Mouse (Mus musculus) MEL (cell line): ENCODE measurements around the gene Gna11. TPM values are rescaled to one million over a fixed set of nuclear protein-coding genes. Genes with fewer than 3 reads are reported as not detected.

Experiments used
- DNase-seq: peaks from one replicate; pipeline ENCODE4 v3.0.0; 2011; ENCODE audit warnings: low read depth, low spot score
- H3K27ac ChIP-seq: 2 replicates; pipeline ENCODE4 v1.5.1; 2012; ENCODE audit warnings: low read depth, mild to moderate bottlenecking, control low read depth, low read length, moderate library complexity; ENCODE audit not compliant: control insufficient read depth
- H3K27me3 ChIP-seq, 2 experiments: fragments of 150-350 bp in 1 of 2; sonication (generic) in 1 of 2; 2 replicates each; pipeline ENCODE4 v1.6.1; 2012; ENCODE audit warnings: low read length in 2 of 2, mild to moderate bottlenecking in 2 of 2, improper control_type of control experiment in 1 of 2, moderate library complexity in 1 of 2; ENCODE audit not compliant: insufficient read depth in 2 of 2, control insufficient read depth in 1 of 2
- H3K36me3 ChIP-seq, 2 experiments: 2 replicates each; pipeline ENCODE4 v1.6.1; 2012 to 2014; ENCODE audit warnings: low read length in 2 of 2, improper control_type of control experiment in 1 of 2, inconsistent platforms in 1 of 2, mild to moderate bottlenecking in 1 of 2; ENCODE audit not compliant: insufficient read depth in 2 of 2, control insufficient read depth in 1 of 2
- H3K4me1 ChIP-seq, 2 experiments: fragments of 150-350 bp in 1 of 2; sonication (generic) in 1 of 2; 2 replicates each; pipeline ENCODE4 v1.6.1; 2012; ENCODE audit warnings: low read length in 2 of 2, improper control_type of control experiment in 1 of 2, mild to moderate bottlenecking in 1 of 2; ENCODE audit not compliant: insufficient read depth in 2 of 2, control insufficient read depth in 1 of 2
- H3K4me3 ChIP-seq, 2 experiments: fragments of 150-350 bp in 1 of 2; sonication (generic) in 1 of 2; 2 replicates each; pipeline ENCODE4 v1.5.1; 2012; ENCODE audit warnings: low read depth in 2 of 2, low read length in 2 of 2, mild to moderate bottlenecking in 2 of 2, moderate library complexity in 2 of 2, control low read depth in 1 of 2, improper control_type of control experiment in 1 of 2; ENCODE audit not compliant: control insufficient read depth in 1 of 2, insufficient read depth in 1 of 2
- H3K79me2 ChIP-seq: 2 replicates; pipeline ENCODE4 v1.6.1; 2012; ENCODE audit warnings: mild to moderate bottlenecking, low read length, moderate library complexity; ENCODE audit not compliant: control insufficient read depth, poor library complexity, insufficient read depth
- H3K9ac ChIP-seq: 2 replicates; pipeline ENCODE4 v1.6.1; 2012; ENCODE audit warnings: low read depth, mild to moderate bottlenecking, control low read depth, low read length, moderate library complexity; ENCODE audit not compliant: control insufficient read depth, poor library complexity, severe bottlenecking
- H3K9me3 ChIP-seq: fragments of 150-350 bp; sonication (generic); replicated peaks from 2 replicates; pipeline ENCODE4 v1.6.1; 2012; ENCODE audit warnings: mild to moderate bottlenecking, low read length, improper control_type of control experiment, moderate library complexity; ENCODE audit not compliant: insufficient read depth
- CTCF ChIP-seq, 3 experiments: IDR thresholded peaks in 2 of 3; conservative IDR thresholded peaks in 1 of 3; 2 replicates each; pipeline ENCODE4 v1.5.1; 2011 to 2012; ENCODE audit warnings: low read length in 3 of 3, low read depth in 2 of 3, mild to moderate bottlenecking in 2 of 3, improper control_type of control experiment in 1 of 3, inconsistent platforms in 1 of 3, mixed read lengths in 1 of 3, moderate library complexity in 1 of 3; ENCODE audit not compliant: control insufficient read depth in 1 of 3, insufficient read depth in 1 of 3, poor library complexity in 1 of 3, severe bottlenecking in 1 of 3
- ELF1 ChIP-seq: IDR thresholded peaks from 2 replicates; pipeline ENCODE4 v1.6.1; 2014; ENCODE audit warnings: low read depth, mild to moderate bottlenecking, inconsistent platforms, low read length, improper control_type of control experiment, moderate library complexity
- ETS1 ChIP-seq: IDR thresholded peaks from 2 replicates; pipeline ENCODE4 v1.6.1; 2012; ENCODE audit warnings: low read depth, mild to moderate bottlenecking, inconsistent platforms, low read length, improper control_type of control experiment, moderate library complexity
- JUND ChIP-seq: IDR thresholded peaks from 2 replicates; pipeline ENCODE4 v1.6.1; 2011; ENCODE audit warnings: low read depth, mild to moderate bottlenecking, improper control_type of control experiment, low read length
- KAT2A ChIP-seq: conservative IDR thresholded peaks from 2 replicates; pipeline ENCODE4 v1.6.1; 2012; ENCODE audit warnings: low read depth, low read length, improper control_type of control experiment, inconsistent platforms
- MAFK ChIP-seq: IDR thresholded peaks from 2 replicates; pipeline ENCODE4 v1.6.1; 2011; ENCODE audit warnings: low read depth, mild to moderate bottlenecking, low read length, improper control_type of control experiment, borderline replicate concordance
- MAX ChIP-seq: IDR thresholded peaks from 2 replicates; pipeline ENCODE4 v1.6.1; 2011; ENCODE audit warnings: low read length, improper control_type of control experiment
- MAZ ChIP-seq: IDR thresholded peaks from 2 replicates; pipeline ENCODE4 v1.6.1; 2012; ENCODE audit warnings: low read depth, mild to moderate bottlenecking, inconsistent platforms, low read length, improper control_type of control experiment
- MEF2A ChIP-seq: IDR thresholded peaks from 2 replicates; pipeline ENCODE4 v1.6.1; 2014; ENCODE audit warnings: low read depth, mild to moderate bottlenecking, inconsistent platforms, low read length, improper control_type of control experiment; ENCODE audit not compliant: poor library complexity, insufficient replicate concordance, severe bottlenecking; ENCODE audit errors: extremely low read depth
- MXI1 ChIP-seq: IDR thresholded peaks from 2 replicates; pipeline ENCODE4 v1.6.1; 2011; ENCODE audit warnings: mild to moderate bottlenecking, low read depth, low read length, improper control_type of control experiment
- MYC ChIP-seq: IDR thresholded peaks from 2 replicates; pipeline ENCODE4 v1.6.1; 2011; ENCODE audit warnings: low read depth, mild to moderate bottlenecking, low read length, improper control_type of control experiment, moderate library complexity
- NRF1 ChIP-seq: IDR thresholded peaks from 2 replicates; pipeline ENCODE4 v1.6.1; 2014; ENCODE audit warnings: low read depth, mild to moderate bottlenecking, inconsistent platforms, low read length, improper control_type of control experiment, moderate library complexity; ENCODE audit not compliant: poor library complexity, insufficient read depth, severe bottlenecking
- POLR2AphosphoS5 ChIP-seq: IDR thresholded peaks from 2 replicates; pipeline ENCODE4 v1.6.1; 2012; ENCODE audit warnings: low read depth, borderline replicate concordance, mild to moderate bottlenecking, inconsistent platforms, low read length, moderate library complexity, mixed read lengths
- SIN3A ChIP-seq: IDR thresholded peaks from 2 replicates; pipeline ENCODE4 v1.6.1; 2012; ENCODE audit warnings: low read length, improper control_type of control experiment, inconsistent platforms
- TAL1 ChIP-seq: IDR thresholded peaks from 2 replicates; pipeline ENCODE4 v1.6.1; 2012; ENCODE audit warnings: mild to moderate bottlenecking, inconsistent platforms, low read length, moderate library complexity, mixed read lengths
- TBP ChIP-seq: IDR thresholded peaks from 2 replicates; pipeline ENCODE4 v1.8.0; 2011; ENCODE audit warnings: low read depth, low read length, improper control_type of control experiment
- USF1 ChIP-seq: IDR thresholded peaks from 2 replicates; pipeline ENCODE4 v1.6.1; 2014; ENCODE audit warnings: low read depth, mild to moderate bottlenecking, inconsistent platforms, low read length, improper control_type of control experiment, moderate library complexity
- USF2 ChIP-seq, 2 experiments: IDR thresholded peaks; 2 replicates each; pipeline ENCODE4 v1.6.1; 2011 to 2012; ENCODE audit warnings: improper control_type of control experiment in 2 of 2, low read length in 2 of 2, borderline replicate concordance in 1 of 2, inconsistent platforms in 1 of 2, low read depth in 1 of 2, mild to moderate bottlenecking in 1 of 2; ENCODE audit not compliant: insufficient read depth in 1 of 2
- ZKSCAN1 ChIP-seq: IDR thresholded peaks from 2 replicates; pipeline ENCODE4 v1.6.1; 2012; ENCODE audit warnings: low read depth, mild to moderate bottlenecking, inconsistent platforms, low read length, improper control_type of control experiment, moderate library complexity
- polyA plus RNA-seq, 2 experiments: library from polyadenylated mRNA; stranded (reverse) in 1 of 2; unstranded in 1 of 2; fragments of >175 nt in 1 of 2; fragments of >200 nt in 1 of 2; gene quantifications; 2 replicates each; pipeline versions ENCODE4 v1.2.1 to v1.2.4; 2012; ENCODE audit warnings: low replicate concordance in 2 of 2, low read depth in 1 of 2; ENCODE audit not compliant: insufficient read length in 2 of 2, insufficient read depth in 1 of 2, missing spikeins in 1 of 2
- total RNA-seq: library from RNA; depleted of rRNA; stranded (reverse); fragments of 300-350 nt; gene quantifications from 2 replicates; pipeline ENCODE4 v1.2.3, GENCODE M21; 2012

The Gna11 gene
- total and polyA plus RNA-seq, 3 experiments = 14.1 to 18.4 TPM; not detected in 1

DNA sequence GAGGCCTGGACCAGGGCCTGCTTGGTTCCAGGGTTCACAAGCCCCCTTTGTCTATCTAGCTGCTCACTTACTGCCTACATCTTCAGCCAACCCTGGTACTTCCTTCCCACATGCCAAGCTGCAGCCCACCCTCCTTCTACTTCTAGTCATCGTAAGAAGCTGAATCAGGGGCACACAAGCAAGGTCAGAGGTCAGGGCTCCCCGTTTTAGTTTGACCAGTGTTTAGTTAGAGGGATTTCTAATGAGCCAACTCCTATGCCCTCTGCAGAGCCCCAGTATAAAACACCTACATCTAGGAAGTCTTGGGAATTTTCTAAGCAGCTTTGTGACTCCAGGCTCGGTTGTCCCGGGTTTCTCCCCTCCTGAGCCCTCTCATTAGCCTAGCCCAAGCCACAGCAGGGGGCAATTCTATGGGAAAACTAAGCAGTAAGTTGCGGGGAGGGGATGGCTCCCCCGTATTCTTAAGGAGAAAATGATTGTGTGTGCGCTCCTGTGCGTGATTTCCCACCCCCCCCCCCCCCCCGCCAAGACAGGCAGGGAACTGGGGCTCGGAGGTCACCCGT is 25.3 kb upstream of the Gna11 start:
- Histone ChIP-seq H3K27ac (no peak overlapping the region), H3K27me3 (no peaks in the 10 kb centered on the region), H3K4me3 (peak overlapping the region; percentile 69 to 79; a peak in 3 of 4 replicates), H3K4me1 (peaks cover 3 to 26% of the 10 kb centered on the region in 2 experiments; a peak in 3 of 4 replicates), H3K36me3 (peaks cover 0 to 12% of the 10 kb centered on the region in 2 experiments; a peak in 2 of 4 replicates), H3K79me2 (no peaks in the 10 kb centered on the region; the same call in 1 of the 2 replicates), H3K9ac (peak overlapping the region; percentile 88), H3K9me3 (no peaks in the 10 kb centered on the region)
- no peak for TF ChIP-seq CTCF (IDR thresholded peaks at IDR 0.05 in 2 of 3, conservative IDR thresholded peaks at IDR 0.05 in 1 of 3; ENCODE audit: control insufficient read depth in 1 of 3, insufficient read depth in 1 of 3, low read depth in 2 of 3, low read length in 3 of 3, poor library complexity in 1 of 3, severe bottlenecking in 1 of 3)
- no peak for TF ChIP-seq USF2 (IDR thresholded peaks at IDR 0.05; ENCODE audit: borderline replicate concordance in 1 of 2, insufficient read depth in 1 of 2, low read depth in 1 of 2, low read length in 2 of 2)
- no peak for TF ChIP-seq TAL1
- no peak for TF ChIP-seq MAX
- TF ChIP-seq NRF1 = no peak
- DNase-seq = no peak

DNA sequence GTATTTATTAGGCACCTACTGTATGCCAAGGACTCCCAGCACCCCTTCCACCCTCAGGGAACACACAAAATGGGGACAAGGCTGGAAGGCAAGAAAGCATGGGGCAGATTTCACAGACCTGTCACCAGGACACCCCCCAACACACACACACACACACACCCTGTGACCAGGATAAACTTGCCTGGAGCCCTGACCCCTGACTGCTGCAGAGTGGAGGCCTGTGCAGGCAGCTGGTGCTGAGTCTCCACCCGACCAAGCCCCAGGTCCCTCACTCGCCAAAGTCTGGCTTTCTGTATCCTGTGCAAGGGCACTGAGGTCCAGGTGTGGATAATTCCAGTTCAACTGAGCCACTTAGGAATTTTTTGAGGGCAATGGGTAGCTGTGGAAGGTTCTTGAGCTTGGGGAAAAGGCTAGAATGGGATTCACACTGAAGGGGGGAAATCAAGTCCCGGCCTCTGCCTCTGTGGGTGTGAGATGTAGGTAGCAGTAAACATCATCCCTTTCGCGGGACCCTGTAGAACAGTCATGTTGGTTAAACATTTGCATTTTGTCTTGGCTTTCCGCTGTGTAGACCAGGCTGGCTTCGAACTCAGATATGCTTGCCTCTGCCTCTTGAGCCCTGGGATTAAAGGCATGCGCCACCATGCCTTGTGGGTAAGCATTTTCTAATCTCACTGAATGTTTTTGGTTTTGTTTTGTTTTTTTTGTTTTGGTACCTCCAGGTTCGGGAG is 24.7 kb upstream of the Gna11 start:
- Histone ChIP-seq H3K4me3 (no peak overlapping the region), H3K36me3 (peaks cover 0 to 10% of the 10 kb centered on the region in 2 experiments; a peak in 2 of 4 replicates), H3K9ac (no peak overlapping the region), H3K4me1 (peaks cover 3 to 22% of the 10 kb centered on the region in 2 experiments; a peak in 3 of 4 replicates), H3K27ac (no peak overlapping the region), H3K79me2 (no peaks in the 10 kb centered on the region; the same call in 1 of the 2 replicates)
- DNase-seq = no peak
- no peak for TF ChIP-seq MAZ
- TF ChIP-seq MYC = no peak
- TF ChIP-seq, all 39 proteins: peak for 0
- Histone ChIP-seq H3K9me3 (no peaks in the 10 kb centered on the region), H3K27me3 (no peaks in the 10 kb centered on the region)

DNA sequence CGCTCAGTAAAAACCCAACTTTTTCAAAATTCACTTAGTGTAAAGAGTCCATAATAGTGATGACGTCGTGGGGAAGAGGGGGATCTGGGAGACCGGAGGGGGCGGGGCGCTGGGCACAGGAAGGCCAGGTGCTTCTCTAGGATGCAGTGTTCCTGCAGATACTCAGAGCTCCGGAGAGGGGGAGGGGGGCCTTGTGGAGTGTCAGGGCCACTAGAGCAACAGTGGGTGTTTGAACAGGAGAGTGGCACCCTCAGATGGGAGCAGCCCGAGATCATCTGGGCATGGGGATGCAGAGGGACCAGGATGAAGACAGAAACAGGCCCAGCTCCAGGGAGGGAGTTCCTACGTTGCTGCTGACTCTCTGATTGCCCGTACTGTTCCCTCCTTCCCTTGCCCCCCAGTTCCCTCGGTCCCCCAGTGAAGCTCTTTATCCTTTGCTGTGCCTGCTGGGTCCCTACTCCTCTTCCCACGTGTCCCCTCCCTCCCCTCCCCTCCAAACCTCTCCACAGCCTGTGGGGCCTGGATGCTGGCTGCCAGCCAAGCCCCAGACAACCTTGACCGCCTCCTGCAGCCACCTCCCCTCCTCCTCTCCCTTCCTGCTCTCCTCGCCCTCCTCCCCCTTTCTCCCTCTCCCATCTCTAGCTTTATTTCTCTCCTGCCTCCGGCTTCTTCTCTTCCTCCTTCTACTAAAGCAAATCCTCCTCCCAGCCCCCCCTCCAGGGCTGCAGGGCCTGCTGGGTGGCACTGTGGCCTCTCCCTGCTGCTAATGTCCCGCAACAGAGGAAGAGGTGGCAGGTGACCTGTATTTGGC is 23.6 kb upstream of the Gna11 start:
- Histone ChIP-seq H3K9ac (no peak overlapping the region), H3K27me3 (no peaks in the 10 kb centered on the region), H3K27ac (no peak overlapping the region), H3K79me2 (no peaks in the 10 kb centered on the region; the same call in 1 of the 2 replicates), H3K36me3 (peaks cover 0 to 7% of the 10 kb centered on the region in 2 experiments; a peak in 2 of 4 replicates), H3K4me1 (peaks cover 3 to 14% of the 10 kb centered on the region in 2 experiments; a peak in 3 of 4 replicates), H3K4me3 (no peak overlapping the region), H3K9me3 (no peaks in the 10 kb centered on the region)
- DNase-seq = no peak
- TF ChIP-seq MAFK = no peak
- no peak for TF ChIP-seq TBP
- no peak for TF ChIP-seq KAT2A
- TF ChIP-seq ETS1 = no peak
- TF ChIP-seq MYC = no peak
- no peak for TF ChIP-seq NRF1
- no peak for TF ChIP-seq MAX
- TF ChIP-seq ELF1 = no peak
- no peak for TF ChIP-seq MEF2A
- TF ChIP-seq JUND = no peak
- TF ChIP-seq USF2 (IDR thresholded peaks at IDR 0.05; ENCODE audit: borderline replicate concordance in 1 of 2, insufficient read depth in 1 of 2, low read depth in 1 of 2, low read length in 2 of 2) = no peak
- TF ChIP-seq ZKSCAN1 = no peak
- TF ChIP-seq MXI1 = no peak
- no peak for TF ChIP-seq POLR2AphosphoS5
- TF ChIP-seq USF1 = no peak
- no peak for TF ChIP-seq TAL1
- TF ChIP-seq SIN3A = no peak
